Mouse (Mus musculus): ENCODE data around the gene Znhit3.
"Not testable (repeated sequence)": the region's sequence is repeated elsewhere in the genome, so short reads cannot be mapped to it uniquely, and the experiment has no call there.

Znhit3 gene

GRCm38 (mm10) chr11:84919951-84920350 lies 3.8 kb upstream of the Znhit3 start:
- no peak for DNase-seq (ENCODE audit: low spot score)

DNA sequence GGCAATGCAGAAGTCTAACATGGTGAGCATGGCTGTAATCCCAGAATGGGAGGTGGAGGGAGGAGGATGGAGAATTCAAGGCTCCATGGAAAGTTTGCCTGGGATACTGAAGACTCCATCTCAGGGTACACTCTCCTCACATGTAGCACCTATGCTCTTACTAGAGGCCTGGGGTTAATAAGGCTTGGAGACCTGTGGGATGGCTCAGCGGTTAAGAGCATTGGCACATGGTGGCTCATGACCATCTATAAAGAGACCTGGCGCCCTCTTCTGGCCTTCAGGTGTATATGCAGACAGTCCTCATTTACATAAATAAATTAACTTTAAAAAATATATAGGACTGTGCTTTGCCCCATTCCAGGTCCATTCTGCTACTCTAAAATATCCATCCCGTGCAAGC lies 3.1 kb upstream of the Znhit3 start:
- DNase-seq (ENCODE audit: low spot score): peak; percentile 45

- peak; percentile 93 for DNase-seq (ENCODE audit: low spot score)
Measured at GRCm38 (mm10) chr11:84918425-84918824, 2.3 kb upstream of the Znhit3 start.

GRCm38 (mm10) chr11:84916703-84917300 lies 636 bp upstream of the Znhit3 start:
- no peak for DNase-seq (ENCODE audit: low spot score)

GRCm38 (mm10) chr11:84914673-84915072 lies 1.5 kb downstream of the Znhit3 start:
- DNase-seq (ENCODE audit: low spot score): no peak

DNA sequence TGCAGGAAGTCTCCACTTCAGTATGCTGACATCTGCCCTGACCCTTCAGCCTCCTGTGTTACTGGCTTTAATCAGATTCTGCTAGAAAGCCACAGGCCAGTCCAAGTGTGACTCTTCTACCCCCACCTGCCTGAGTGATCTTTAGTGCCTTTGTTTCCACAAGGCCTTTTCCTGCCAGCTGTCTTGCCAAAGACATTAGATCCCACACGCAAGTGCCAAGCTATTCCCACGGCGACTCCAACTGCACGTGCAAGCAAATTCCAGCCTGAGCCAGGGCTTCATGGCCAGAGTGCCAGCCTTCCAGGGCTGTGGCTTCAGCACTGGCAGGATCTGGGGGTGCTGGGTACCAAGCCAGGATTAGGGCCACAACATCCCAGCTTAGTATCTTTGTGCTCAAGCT lies 5.8 kb downstream of the Znhit3 start:
- DNase-seq (ENCODE audit: low spot score): no peak

DNA sequence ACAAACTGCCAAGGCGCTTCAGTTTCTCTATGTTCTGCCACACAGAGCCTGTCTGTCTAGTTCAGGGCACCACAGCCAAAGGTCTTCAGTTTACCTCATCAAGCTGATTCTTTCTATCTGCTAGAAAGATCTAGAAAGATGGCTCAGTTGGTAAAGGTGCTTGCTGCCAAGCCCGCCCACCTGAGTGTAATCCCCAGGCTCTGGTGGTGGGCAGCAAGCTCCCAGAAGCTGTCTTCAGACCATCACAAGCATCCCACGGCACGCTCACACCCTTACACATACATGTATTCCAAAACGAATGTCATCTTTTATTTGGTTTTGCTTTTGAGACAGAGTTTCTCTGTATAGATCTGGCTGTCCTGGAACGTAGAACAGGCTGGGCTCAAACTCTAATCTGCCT lies 7.7 kb downstream of the Znhit3 start:
- DNase-seq (ENCODE audit: low spot score): no peak

GRCm38 (mm10) chr11:84907081-84907480 lies 9.1 kb downstream of the Znhit3 start:
- no peak for DNase-seq (ENCODE audit: low spot score)

DNA sequence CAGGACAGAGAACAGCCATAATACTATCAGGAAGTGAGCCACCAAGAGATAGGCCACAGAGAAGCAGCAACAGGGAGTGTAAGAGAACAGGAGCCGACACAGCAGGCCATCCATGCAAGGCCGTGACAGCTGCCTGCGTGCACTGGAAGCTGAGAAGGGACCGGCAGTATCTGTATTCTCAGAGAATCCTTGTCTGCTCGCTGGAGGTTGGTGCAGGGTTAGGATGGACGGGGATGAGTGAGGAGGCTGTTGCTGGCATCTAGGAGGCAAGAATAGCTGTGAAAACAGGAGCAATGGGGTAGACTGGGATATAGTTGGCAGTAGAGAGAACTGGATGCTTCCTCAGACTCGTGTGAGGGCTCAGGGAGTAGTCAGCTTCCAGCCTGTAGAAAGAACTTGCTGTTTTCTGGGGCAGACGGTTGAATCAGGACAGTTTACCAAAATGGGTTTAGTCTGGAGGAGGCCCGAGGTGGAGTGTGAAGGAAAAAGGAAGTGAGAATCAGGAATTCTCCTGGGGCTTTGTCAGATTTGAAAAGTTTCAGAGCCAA lies 11.5 kb downstream of the Znhit3 start:
- DNase-seq (ENCODE audit: low spot score): no peak

GRCm38 (mm10) chr11:84893113-84893512 lies 23.1 kb downstream of the Znhit3 start:
- no peak for DNase-seq (ENCODE audit: low spot score)

DNA sequence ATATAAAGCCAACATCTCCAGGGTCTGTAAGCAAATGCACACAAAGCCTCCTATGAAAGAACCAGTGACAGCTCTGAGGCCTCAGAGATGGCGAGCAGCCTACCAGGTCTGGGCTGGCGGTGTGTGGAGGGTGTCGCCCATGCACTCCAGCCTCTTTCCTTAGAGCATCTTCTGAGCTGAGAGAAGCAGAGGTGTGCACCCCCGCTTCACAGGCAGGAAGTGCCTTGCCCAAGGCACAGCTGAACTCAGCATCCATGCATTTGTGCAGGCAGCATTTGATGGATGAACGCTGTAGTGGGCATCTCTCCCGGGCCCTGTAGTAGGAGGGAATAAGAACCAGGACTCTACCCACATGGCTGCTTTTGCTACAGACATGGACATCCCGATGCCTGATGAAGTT lies 24.5 kb downstream of the Znhit3 start:
- no peak for DNase-seq (ENCODE audit: low spot score)

- DNase-seq (ENCODE audit: low spot score): no peak
Measured at GRCm38 (mm10) chr11:84889492-84889891, 26.7 kb downstream of the Znhit3 start.

- DNase-seq (ENCODE audit: low spot score): no peak
Measured at GRCm38 (mm10) chr11:84888025-84888424, 28.1 kb downstream of the Znhit3 start.

- DNase-seq (ENCODE audit: low spot score): no peak
Measured at GRCm38 (mm10) chr11:84886767-84887511, 29.2 kb downstream of the Znhit3 start.

GRCm38 (mm10) chr11:84886236-84886635 lies 29.9 kb downstream of the Znhit3 start:
- no peak for DNase-seq (ENCODE audit: low spot score)

GRCm38 (mm10) chr11:84885238-84885637 lies 30.9 kb downstream of the Znhit3 start:
- no peak for DNase-seq (ENCODE audit: low spot score)

- DNase-seq (ENCODE audit: low spot score): no peak
Measured at GRCm38 (mm10) chr11:84882346-84882745, 33.8 kb downstream of the Znhit3 start.

GRCm38 (mm10) chr11:84880971-84881370 lies 35.2 kb downstream of the Znhit3 start:
- DNase-seq (ENCODE audit: low spot score): no peak

- DNase-seq (ENCODE audit: low spot score): peak; percentile 71
Measured at GRCm38 (mm10) chr11:84880465-84880961, 35.7 kb downstream of the Znhit3 start.

DNA sequence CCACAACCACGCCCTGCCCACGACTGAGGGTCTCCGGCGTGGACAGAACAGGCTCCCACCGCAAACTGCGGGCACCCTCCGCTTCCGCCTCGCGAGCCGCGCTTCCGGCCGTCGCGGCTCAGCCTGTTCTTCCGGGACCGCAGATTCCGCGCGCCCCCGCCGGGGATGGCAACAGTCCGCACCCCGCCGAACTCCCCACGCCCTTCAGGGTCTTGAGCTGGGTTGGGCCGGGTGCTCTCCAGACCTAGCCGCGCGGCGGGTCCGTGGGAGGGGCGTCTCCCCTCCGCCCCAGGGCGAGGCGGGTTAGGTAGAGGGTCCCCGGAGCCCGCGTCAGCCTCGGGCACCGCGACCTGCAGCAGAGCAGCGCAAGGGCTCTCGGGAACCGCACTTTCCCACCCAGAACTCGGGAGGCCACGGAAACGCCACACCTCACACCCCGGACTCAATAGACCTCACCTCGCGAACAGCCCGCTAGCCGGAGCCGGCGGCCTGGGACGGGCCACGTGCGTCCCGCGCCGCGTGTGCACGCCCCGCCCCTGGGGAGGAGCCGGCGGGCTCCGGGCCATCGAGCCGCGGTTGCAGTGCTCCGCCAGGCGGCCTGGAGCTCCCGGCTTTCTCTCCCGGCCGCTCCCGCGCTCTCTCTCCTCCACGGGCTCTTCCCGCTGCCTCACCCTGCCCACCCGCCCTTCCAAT lies 36.2 kb downstream of the Znhit3 start, which contains the start of the genes Myo19 and Pigw:
TSS of gene Myo19 (plus strand) at position 377 of the 693 bp plus-strand sequence.
TSS of gene Pigw (minus strand) at position 514 of the 693 bp plus-strand sequence.
- DNase-seq (ENCODE audit: low spot score): peak; percentile 88

DNA sequence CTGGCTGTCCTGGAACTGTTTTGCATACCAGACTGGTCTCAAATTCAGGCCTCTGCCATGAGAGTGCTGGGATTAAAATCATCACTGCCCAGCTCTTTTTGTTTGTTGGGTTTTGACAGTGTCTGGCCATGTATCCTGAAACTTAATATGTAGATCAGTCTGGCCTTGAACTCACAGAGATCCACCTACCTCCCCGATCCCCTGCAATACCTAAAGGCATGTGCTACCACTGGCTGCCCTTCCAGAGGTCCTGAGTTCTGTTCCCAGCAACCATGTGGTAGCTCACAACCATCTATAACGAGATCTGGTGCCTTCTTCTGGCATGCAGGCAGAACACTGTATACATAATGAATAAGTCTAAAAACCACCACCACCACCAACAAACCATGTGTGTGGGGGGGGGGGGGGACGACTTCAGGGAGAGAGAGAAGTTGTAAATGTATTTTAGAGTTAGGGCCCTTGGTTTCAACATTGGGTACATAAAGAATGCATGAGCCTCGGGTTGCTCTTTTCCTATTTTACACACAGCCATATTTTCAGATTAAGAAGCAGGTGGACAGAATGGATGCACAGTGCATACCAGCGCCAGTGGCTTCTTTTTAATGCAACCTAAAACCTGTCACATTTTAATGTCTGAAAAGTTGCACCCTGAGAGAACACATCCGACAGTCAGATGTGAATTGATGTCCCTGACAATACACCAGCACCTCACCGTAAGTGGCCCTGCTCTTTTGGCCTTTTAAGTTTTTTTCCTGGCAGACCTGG lies 37.0 kb downstream of the Znhit3 start:
- DNase-seq (ENCODE audit: low spot score): no peak

- DNase-seq (ENCODE audit: low spot score): not testable (repeated sequence)
Measured at GRCm38 (mm10) chr11:84876020-84876419, 40.1 kb downstream of the Znhit3 start.
